12 mouse cellular contexts compared by ENCODE assay signal in genomic region chr7:132284048-132284737, GRCm38 (mm10). TPM values are rescaled to one million over a fixed set of nuclear protein-coding genes. Genes with fewer than 3 reads are reported as not detected.
A peak's percentile ranks its signal among the peaks of the same experiment; 100 is the strongest.
DNase-seq lines count a peak whose midpoint lies in the region; ATAC-seq and TF ChIP-seq lines count a peak whose summit lies in the region.
"Had no signal": no experiment of that assay in that cellular context is flagged by ENCODE, and none has a peak within 500 bp of the region (broad histone marks: within the 10 kb centered on the region; RNA-seq: fewer than 3 reads in every experiment).

No protein-coding gene starts in this region.

- no peaks in the 10 kb centered on the region for H3K9me3 ChIP-seq in forebrain, embryonic 16.5 days (ENCODE audit: control insufficient read depth, low read length)
- no peaks in the 10 kb centered on the region for H3K9me3 ChIP-seq in stomach, postnatal 0 days (ENCODE audit: control insufficient read depth, low read length)
- H3K9me3 ChIP-seq: limb, embryonic 13.5 days had no signal

- peak; percentile 66 for ATAC-seq in forebrain, embryonic 16.5 days
- no peak for ATAC-seq in stomach, postnatal 0 days (ENCODE audit: low FRiP score, low TSS enrichment)

- no peak overlapping the region for H3K9ac ChIP-seq in forebrain, embryonic 16.5 days (replicated peaks; ENCODE audit: low read depth, low read length)
- no peak overlapping the region for H3K9ac ChIP-seq in stomach, postnatal 0 days (ENCODE audit: low read length)

- DNase-seq in retina, postnatal 1 day: peak; percentile 21
- no peak for DNase-seq in retina, embryonic 14.5 days (ENCODE audit: low spot score)
- peak; percentile 35 to 63 for DNase-seq in layer of hippocampus, adult 8-10 months (ENCODE audit: low spot score in 2 of 2)
- no peak for DNase-seq in stomach, postnatal 0 days (ENCODE audit: low spot score)
- no peak for DNase-seq in gastrocnemius, adult 2 months
- DNase-seq in testis, postnatal 10 days (ENCODE audit: low spot score): no peak
- DNase-seq: cerebellum, adult 11-12 months; kidney, postnatal 14 days; right cerebral cortex, postnatal 4 days; thymus, postnatal 4 days had no signal

- 25% methylated on average over 7 of the region's 7 CpGs for whole genome bisulfite sequencing in forebrain, embryonic 16.5 days
- 55% methylated on average over 7 of the region's 7 CpGs for WGBS in stomach, postnatal 0 days

- peak overlapping the region; percentile 90 for H3K27ac ChIP-seq in forebrain, embryonic 16.5 days (ENCODE audit: low read length)
- peak overlapping the region; percentile 79; the same call in 1 of the 2 replicates for H3K27ac ChIP-seq in stomach, postnatal 0 days (replicated peaks)
- no peak overlapping the region for H3K27ac ChIP-seq in gastrocnemius, adult 2 months
- H3K27ac ChIP-seq: limb, embryonic 13.5 days had no signal

- H3K4me3 ChIP-seq in forebrain, embryonic 16.5 days (replicated peaks; ENCODE audit: low read length): no peak overlapping the region
- no peak overlapping the region for H3K4me3 ChIP-seq in stomach, postnatal 0 days (ENCODE audit: low read depth, low read length)
- H3K4me3 ChIP-seq in gastrocnemius, adult 2 months: no peak overlapping the region
- H3K4me3 ChIP-seq: limb, embryonic 13.5 days had no signal

- no peaks in the 10 kb centered on the region for H3K27me3 ChIP-seq in forebrain, embryonic 16.5 days (replicated peaks; ENCODE audit: control insufficient read depth, insufficient read depth, low read length)
- no peaks in the 10 kb centered on the region for H3K27me3 ChIP-seq in stomach, postnatal 0 days (ENCODE audit: control insufficient read depth, insufficient read depth, low read length)
- H3K27me3 ChIP-seq: limb, embryonic 13.5 days had no signal

- H3K36me3 ChIP-seq in forebrain, embryonic 16.5 days (ENCODE audit: control insufficient read depth, insufficient read depth): no peaks in the 10 kb centered on the region
- H3K36me3 ChIP-seq in stomach, postnatal 0 days (ENCODE audit: control insufficient read depth, insufficient read depth, low read length): no peaks in the 10 kb centered on the region
- H3K36me3 ChIP-seq: limb, embryonic 13.5 days had no signal

- H3K4me1 ChIP-seq in forebrain, embryonic 16.5 days (replicated peaks; ENCODE audit: control insufficient read depth, insufficient read depth, low read length): peaks cover 63% of the 10 kb centered on the region
- H3K4me1 ChIP-seq in stomach, postnatal 0 days (replicated peaks; ENCODE audit: control insufficient read depth, insufficient read depth): peaks cover 22% of the 10 kb centered on the region

- no peak overlapping the region for H3K4me2 ChIP-seq in forebrain, embryonic 16.5 days (ENCODE audit: low read length)
- H3K4me2 ChIP-seq in stomach, postnatal 0 days (replicated peaks; ENCODE audit: low read depth): no peak overlapping the region
- H3K4me2 ChIP-seq: limb, embryonic 13.5 days had no signal

- TF ChIP-seq CTCF in stomach, postnatal 0 days (IDR thresholded peaks at IDR 0.05; ENCODE audit: low read depth): no peak
- TF ChIP-seq CTCF in gastrocnemius, adult 2 months (IDR thresholded peaks at IDR 0.05): no peak

- intact Hi-C loops in gastrocnemius, adult 2 months (cut with DNase I): no loop called here

- TF ChIP-seq EP300 in stomach, postnatal 0 days (optimal IDR thresholded peaks at IDR 0.05): no peak

RNA-seq across cellular contexts. Expression of gene Chst15, which starts 32.8 kb away (rescaled TPM):
- polyA plus RNA-seq in forebrain, embryonic 16.5 days (2015; fragmentation: Nextera tagmentation; extraction: Ambion mirVana): 22.8 and 23.7 TPM in 2 replicates
- 10 to 100 TPM; 43.0 to 51.0 (median 47.8) TPM for total RNA-seq in layer of hippocampus, adult 8-10 months (2022)
- 11.5 and 12.1 TPM in 2 replicates for polyA plus RNA-seq in stomach, postnatal 0 days (2015; fragmentation: Nextera tagmentation; extraction: Ambion mirVana)
- total RNA-seq in gastrocnemius, adult 2 months (2021): 1 to 10 TPM; 2.6 to 3.0 TPM

Comparison
In these comparisons a context has a peak if more than half of its experiments do, and no peak if none do; other contexts are left out.
1. DNase-seq: peak in retina, postnatal 1 day (single experiment) and layer of hippocampus, adult 8-10 months (2 of 2); none in retina, embryonic 14.5 days (single experiment), stomach, postnatal 0 days (single experiment), gastrocnemius, adult 2 months (single experiment) and testis, postnatal 10 days (single experiment).
2. RNA of gene Chst15, which starts 32.8 kb away (total RNA-seq): 43.0 to 51.0 TPM in layer of hippocampus, adult 8-10 months; 2.6 to 3.0 TPM in gastrocnemius, adult 2 months; every median in the first group is over 10 times any median in the second.